In genomic region chr3:153715646-153716045, GRCm38 (mm10) we compare ENCODE assay signal across 13 mouse cellular contexts. TPM values are rescaled to one million over a fixed set of nuclear protein-coding genes. Genes with fewer than 3 reads are reported as not detected.
DNase-seq lines count a peak whose midpoint lies in the region; ATAC-seq lines count a peak whose summit lies in the region.
"Had no signal": no experiment of that assay in that cellular context is flagged by ENCODE, and none has a peak within 500 bp of the region (broad histone marks: within the 10 kb centered on the region; RNA-seq: fewer than 3 reads in every experiment).

No protein-coding gene starts in this region.

- WGBS in kidney, embryonic 14.5 days: 17% methylated on average over 7 of the region's 7 CpGs
- 22% methylated on average over 7 of the region's 7 CpGs for WGBS in embryonic facial prominence, embryonic 10.5 days

- no peak overlapping the region for H3K9ac ChIP-seq in kidney, embryonic 14.5 days (ENCODE audit: low read depth, low read length)
- H3K9ac ChIP-seq: liver, embryonic 14.5 days had no signal

- peaks cover 38% of the 10 kb centered on the region for H3K4me1 ChIP-seq in kidney, embryonic 14.5 days (ENCODE audit: control insufficient read depth, insufficient read depth, low read length)
- peaks cover 65% of the 10 kb centered on the region for H3K4me1 ChIP-seq in embryonic facial prominence, embryonic 10.5 days

- H3K9me3 ChIP-seq in kidney, embryonic 14.5 days (ENCODE audit: control insufficient read depth, low read length): peaks cover 10% of the 10 kb centered on the region; the same call in 1 of the 2 replicates
- H3K9me3 ChIP-seq in embryonic facial prominence, embryonic 10.5 days: peaks cover 8% of the 10 kb centered on the region

- 0 out of 2 replicates have a peak, but pooled peaks have one; percentile 50 for ATAC-seq in kidney, embryonic 14.5 days (ENCODE audit: low FRiP score, low TSS enrichment)

- no peaks in the 10 kb centered on the region for H3K36me3 ChIP-seq in kidney, embryonic 14.5 days (ENCODE audit: control insufficient read depth, insufficient read depth, low read length)
- H3K36me3 ChIP-seq in embryonic facial prominence, embryonic 10.5 days (replicated peaks): peaks cover 12% of the 10 kb centered on the region

- peak overlapping the region; percentile 4; the same call in 1 of the 2 replicates for H3K27ac ChIP-seq in kidney, embryonic 14.5 days (ENCODE audit: low read depth, low read length)
- peak overlapping the region; percentile 81 for H3K27ac ChIP-seq in embryonic facial prominence, embryonic 10.5 days (replicated peaks)
- H3K27ac ChIP-seq: liver, embryonic 14.5 days; macrophage had no signal

- intact Hi-C loops in left cerebral cortex, postnatal 25 days (cut with DNase I): no loop called here

- H3K27me3 ChIP-seq in kidney, embryonic 14.5 days (ENCODE audit: control insufficient read depth, insufficient read depth, low read length): no peaks in the 10 kb centered on the region
- no peaks in the 10 kb centered on the region for H3K27me3 ChIP-seq in embryonic facial prominence, embryonic 10.5 days (replicated peaks; ENCODE audit: low read depth, poor library complexity, severe bottlenecking)

- H3K4me2 ChIP-seq in kidney, embryonic 14.5 days (replicated peaks; ENCODE audit: low read depth, low read length): no peak overlapping the region

- H3K4me3 ChIP-seq in kidney, embryonic 14.5 days (ENCODE audit: low read length): no peak overlapping the region
- H3K4me3 ChIP-seq in embryonic facial prominence, embryonic 10.5 days: peak overlapping the region; percentile 30
- H3K4me3 ChIP-seq: erythroblast, embryonic 14.5 days had no signal

- DNase-seq in kidney, adult 8-10 months: no peak
- peak; percentile 77 for DNase-seq in embryonic facial prominence, embryonic 10.5 days (ENCODE audit: low spot score)
- DNase-seq in forelimb bud, embryonic 11.5 days (ENCODE audit: low read depth, low spot score): peak; percentile 68
- peak; percentile 68 for DNase-seq in mesoderm, embryonic 11.5 days (ENCODE audit: low read depth, low spot score)
- no peak for DNase-seq in left cerebral cortex, postnatal 25 days (ENCODE audit: low spot score in 2 of 2)
- no peak for DNase-seq in layer of hippocampus, adult 11-12 months (ENCODE audit: low spot score)
- DNase-seq: cerebellum, adult 9-11 months; right cerebral cortex, postnatal 4 days; thymus, postnatal 4 days had no signal

RNA-seq across cellular contexts. Expression of gene St6galnac3, which starts 9.3 kb away (rescaled TPM):
- 51.6 and 63.8 TPM in 2 replicates for polyA plus RNA-seq in kidney, embryonic 14.5 days (2014; fragmentation: Nextera tagmentation; extraction: Ambion mirVana)
- 54.1 and 55.1 TPM in 2 replicates for polyA plus RNA-seq in embryonic facial prominence, embryonic 10.5 days (2016; fragmentation: Nextera tagmentation; extraction: Ambion mirVana)
- total RNA-seq in left cerebral cortex, postnatal 25 days (2021): 10 to 100 TPM; 13.6 to 14.7 TPM

Comparison
In these comparisons a context has a peak if more than half of its experiments do, and no peak if none do; other contexts are left out.
1. DNase-seq: peak in embryonic facial prominence, embryonic 10.5 days (single experiment), forelimb bud, embryonic 11.5 days (single experiment) and mesoderm, embryonic 11.5 days (single experiment); none in kidney, adult 8-10 months (0 of 2), left cerebral cortex, postnatal 25 days (0 of 2) and layer of hippocampus, adult 11-12 months (single experiment).